Mouse (Mus musculus): ENCODE results near the gene Clic3.
"Not testable (repeated sequence)": the region's sequence is repeated elsewhere in the genome, so short reads cannot be mapped to it uniquely, and the experiment has no call there.

Gene Clic3

DNA sequence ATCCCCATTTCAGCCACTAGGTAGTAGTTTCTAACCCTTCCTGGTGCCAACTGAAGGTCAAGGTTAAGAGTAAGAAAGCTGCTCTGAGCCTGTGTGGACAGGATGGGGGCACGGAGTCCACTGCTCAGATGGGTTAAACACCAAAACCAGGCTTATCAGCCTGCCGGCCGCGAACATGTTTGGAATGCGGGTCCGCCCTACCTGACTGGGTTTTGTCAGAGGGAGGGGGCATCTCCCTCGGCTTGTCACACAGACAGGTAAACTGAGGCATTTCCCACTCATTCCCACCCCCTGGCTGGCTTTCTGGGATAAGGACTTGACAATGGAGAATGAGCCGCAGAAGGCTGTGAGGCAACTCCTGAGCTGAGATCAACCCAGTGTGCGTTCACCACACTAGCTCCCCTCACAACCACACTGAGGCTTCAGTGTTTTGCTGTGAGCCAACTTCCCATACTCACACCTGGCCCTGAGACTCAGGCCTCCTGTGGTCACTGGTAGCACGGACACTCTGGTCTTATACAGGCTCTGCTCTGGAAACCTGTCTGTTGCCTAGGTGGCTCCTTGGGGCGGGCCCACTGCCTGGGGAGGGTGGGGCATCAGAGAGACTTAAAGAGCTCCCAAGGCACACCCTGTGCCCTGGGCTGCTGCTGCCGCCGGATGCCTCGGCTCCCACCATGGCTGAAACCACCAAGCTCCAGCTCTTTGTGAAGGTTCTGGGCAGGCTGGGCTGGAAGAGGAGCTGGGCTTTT is at the start of gene Clic3:
Clic3 (plus strand) TSS at position 634 of the 749 bp plus-strand sequence.
- DNase-seq = no peak

DNA sequence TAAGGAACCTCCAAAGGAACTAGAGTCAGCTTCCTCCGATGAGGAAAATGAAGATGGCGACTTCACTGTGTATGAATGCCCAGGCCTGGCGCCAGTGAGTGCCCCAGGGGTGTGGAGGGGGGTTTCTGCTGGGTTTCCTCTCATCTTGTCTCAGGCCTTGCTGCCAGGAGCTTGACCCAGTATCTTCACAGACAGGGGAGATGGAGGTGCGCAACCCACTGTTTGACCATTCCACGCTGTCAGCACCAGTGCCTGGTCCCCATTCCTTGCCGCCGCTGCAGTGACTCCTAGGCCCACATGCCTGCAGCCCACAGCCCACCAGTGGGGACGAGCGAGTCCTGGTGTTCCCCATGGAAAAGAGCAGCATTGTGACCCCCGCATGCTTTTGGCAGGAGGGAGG is 47.7 kb upstream of the Clic3 start:
- DNase-seq = no peak

DNA sequence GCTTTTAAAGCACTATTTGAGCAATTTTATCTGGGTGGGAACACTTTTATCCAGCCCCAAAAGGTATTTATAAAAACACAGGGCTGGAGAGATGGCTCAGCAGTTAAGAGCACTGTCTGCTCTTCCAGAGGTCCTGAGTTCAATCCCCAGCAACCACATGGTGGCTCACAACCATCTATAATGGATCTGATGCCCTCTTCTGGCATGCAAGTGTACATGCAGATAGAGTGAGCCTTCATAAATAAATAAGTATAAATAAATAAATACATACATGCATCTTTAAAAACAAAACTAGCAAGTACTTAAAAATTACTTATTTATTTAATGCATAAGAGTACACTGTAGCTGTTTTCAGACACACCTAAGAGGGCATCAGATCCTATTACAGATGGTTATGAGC is 43.2 kb upstream of the Clic3 start:
- DNase-seq = not testable (repeated sequence)

DNA sequence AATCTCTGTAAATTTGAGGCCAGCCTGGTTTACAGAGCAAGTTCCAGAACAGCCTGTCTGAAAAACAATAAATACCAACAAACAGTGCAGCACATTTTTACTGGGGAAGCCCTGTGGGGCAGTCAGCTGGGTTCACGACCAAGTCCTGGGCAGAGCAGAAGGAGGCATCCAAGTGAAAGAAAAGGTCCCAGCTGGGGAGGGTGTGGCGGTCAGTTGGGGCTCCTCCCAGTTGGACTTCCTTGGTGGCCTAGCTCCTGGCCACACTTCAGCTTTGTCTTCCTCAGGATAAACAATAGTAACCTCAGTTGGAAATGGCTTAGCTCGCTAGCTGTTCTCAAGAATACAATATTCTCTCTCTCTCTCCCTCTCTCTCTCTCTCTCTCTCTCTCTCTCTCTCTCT is 39.2 kb upstream of the Clic3 start:
- DNase-seq = no peak

DNA sequence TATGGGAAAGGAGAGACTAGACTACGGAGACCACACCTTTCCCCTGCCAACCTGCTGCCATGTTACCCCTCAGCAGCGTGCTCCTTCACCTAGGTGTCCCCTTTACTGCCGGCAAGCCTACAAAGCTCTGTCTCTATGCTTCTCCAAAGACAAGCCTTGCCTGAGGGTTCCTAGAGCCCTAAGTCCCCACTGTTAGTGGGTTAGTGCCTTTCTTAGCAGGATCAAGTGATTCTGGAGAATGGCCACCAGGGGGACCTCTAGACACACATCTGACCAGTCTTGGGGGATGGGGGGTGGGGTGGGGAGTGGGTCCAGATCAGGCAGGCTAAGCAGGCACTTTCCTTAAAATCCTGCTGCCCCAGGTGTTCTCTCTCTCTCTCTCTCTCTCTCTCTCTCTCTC is 34.7 kb upstream of the Clic3 start:
- peak in 1 of 2 experiments; percentile 44 for DNase-seq

DNA sequence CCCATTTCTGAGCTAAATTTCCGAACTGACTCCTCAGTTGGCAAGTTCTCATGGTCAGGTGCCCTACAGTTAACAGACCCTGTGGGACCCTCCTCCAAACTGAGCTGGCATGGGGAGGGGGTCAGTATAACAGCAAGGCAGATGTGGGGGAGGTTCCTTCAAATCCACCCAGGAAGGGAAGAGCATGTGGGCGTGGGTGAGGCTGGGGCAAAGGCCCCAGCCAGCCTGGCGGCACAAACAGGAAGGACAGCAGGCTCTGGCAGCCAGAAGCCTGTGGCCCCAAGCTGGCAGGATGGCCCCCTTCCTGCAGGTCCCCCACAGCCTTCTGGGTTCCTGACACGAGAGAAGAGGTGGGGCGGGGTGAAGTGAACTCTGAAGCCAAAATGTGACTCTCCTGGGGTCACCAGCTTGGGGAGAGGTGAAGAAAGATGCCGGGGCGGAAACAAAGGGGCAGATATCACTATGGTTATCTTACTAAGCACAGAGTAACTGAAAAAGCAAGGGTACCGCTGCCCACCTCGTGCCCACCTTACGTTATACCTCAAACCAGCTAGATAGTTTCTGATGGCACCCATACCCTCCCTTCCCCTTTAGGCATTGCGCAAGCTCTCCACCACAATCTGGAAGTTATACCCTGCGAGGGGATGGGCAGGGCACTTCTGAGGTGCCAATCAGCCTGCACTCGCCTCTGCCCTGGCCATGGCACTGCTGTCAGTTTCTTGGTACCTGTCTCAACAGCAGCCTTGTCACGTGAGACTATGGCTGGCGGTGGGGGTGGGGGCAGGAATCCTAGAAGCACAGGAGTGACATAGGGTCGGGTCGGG is 33.8 kb upstream of the Clic3 start, which contains the start of gene Fut7:
Fut7 (plus strand) TSS at position 681 of the 824 bp plus-strand sequence.
- DNase-seq = no peak

DNA sequence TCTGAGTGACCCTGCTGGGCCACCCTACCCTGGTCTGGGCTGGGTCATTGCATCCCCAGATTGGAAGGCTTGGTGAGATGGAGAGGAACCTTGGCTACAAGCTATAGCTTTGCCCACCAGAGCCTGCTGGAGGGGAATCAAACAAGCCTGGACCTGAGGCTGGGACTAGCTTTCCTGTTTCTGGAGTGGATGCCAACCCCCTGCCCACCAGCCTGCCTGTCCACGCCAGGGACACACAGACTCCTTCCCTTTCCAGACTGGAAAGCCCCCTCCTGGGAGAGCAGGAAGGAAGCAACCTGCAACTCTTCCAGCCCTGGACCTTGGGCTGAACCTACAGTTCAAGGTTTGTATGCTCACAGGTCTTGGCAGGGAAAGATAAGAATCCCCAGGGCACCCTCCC is 33.0 kb upstream of the Clic3 start:
- DNase-seq = no peak

DNA sequence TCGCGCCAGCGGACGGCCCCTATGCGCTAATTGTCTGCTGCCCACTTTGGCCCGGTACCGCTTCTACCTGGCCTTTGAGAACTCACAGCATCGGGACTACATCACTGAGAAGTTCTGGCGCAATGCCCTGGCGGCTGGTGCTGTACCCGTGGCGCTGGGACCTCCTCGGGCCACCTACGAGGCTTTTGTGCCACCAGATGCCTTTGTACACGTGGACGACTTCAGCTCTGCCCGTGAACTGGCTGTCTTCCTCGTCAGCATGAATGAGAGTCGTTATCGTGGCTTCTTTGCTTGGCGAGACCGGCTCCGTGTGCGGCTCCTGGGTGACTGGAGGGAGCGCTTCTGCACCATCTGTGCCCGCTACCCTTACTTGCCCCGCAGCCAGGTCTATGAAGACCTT is 31.2 kb upstream of the Clic3 start:
- DNase-seq = no peak

DNA sequence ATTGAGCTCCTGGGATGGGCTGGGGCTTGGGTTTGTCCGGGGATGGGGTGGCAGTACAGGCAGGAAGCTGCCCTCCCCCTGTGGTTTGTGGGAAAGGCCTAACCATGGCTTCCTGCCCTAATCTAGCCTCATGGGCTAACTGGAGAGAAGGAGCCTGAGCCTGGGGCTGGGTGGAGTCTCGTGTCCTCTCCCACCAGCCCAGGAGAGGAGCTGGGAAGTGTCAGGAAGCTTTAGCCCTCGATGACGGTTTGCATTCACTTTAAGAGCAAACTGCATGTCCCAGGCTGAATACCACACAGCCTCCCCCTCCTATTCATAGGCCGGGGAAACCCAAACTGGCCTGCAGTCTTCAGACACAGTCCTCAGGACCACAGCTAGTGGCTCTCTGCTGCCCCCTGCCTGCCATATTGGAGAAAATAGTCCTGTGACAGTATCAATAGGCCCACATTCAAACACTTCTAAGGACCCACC is 29.9 kb upstream of the Clic3 start:
- peak; percentile 46 to 73 for DNase-seq

DNA sequence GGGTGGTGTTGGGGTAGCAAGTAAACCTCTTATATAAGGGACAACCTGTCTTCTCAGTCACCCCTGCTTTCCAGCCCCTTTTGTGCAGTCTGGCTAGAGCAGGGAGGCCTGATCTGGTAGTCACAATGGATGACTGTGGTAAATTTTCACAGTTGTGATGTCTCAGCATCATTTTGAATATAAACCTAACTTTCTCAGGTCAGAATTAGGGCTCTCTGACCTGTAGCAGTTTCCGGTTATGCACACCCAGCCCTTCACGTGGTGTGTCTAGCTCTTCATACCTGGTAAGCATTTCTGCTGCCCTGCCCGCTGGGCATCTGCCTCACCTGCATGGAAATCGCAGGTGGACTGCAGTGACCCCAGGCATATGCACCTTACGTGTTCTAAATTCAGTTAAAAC is 29.4 kb upstream of the Clic3 start:
- DNase-seq = no peak

DNA sequence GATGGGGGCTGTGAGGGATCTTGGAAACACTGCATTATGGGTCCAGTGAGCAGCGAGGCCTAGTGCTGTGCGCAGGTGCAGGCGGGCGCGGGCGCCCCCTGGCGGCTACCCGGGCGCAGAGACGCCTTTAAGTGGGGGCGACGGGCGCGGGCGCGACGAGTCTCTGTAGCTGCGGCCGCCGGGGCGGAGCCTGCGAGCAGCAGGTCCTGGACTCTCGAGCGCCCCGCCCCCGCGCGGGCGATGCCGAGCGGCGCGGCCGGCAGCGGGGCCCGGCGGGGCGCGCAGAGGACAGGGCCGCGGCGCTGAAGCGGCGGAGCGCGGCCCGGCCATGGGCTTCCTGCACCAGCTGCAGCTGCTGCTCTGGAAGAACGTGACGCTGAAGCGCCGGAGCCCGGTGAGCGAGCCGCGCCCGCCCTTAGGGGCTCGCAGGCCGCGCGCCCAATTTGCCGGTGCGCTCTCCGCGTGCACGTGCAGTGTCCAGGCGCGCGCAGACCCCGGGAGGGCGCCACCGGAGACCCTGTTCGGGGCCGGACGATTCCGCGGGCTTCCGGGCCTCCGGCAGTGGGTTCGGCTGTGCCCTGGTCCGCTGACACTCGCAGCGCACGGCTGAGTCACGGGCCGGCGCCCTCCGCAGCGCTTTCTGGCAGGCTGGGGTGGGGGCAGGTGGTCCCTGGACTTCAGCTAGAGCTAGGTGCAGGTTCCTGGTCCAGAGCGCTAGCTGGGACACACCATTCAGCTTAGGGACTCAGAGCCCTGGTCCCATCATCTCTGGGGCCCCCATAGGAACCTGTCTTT is 28.0 kb upstream of the Clic3 start, which contains the start of gene Abca2:
Abca2 (plus strand) TSS at position 262 of the 795 bp plus-strand sequence.
- DNase-seq = peak; percentile 94 to 96

DNA sequence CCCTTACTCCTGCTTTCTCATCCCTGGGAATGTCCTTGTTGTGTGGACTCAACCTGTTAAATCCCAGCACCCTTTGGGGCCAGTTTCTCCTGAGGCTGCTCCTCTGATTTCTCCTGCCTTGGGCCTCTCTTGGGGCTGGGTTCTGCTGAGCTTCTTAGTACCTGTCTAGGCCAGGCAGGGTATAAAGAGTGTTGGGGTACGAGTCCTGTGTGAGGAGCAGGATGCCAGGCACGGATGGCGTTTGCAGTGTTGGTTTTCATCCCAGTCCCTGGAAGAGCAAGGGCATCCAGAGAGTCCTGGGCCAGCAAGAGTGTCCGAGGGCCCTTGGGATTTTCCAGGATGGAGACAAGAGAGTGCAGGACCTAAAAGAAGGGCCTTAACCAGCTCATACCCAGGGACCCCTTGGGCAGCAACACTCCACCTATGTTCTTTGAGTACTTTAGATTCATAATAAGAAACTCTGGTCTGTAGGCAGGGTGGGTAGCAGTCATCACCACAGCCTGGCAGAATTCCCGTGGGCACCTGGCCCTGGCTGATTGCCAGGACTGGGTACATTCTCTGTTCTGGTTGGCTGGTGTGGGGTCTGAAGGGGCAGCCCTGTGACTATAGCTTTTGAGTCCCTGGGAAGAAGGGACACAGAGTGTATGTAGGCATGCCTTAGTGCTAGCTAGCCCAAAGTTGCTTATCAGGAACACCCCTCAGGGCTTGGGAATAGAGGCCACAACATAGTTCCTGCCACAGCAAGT is 27.0 kb upstream of the Clic3 start:
- DNase-seq = peak in 1 of 2 experiments; percentile 27

DNA sequence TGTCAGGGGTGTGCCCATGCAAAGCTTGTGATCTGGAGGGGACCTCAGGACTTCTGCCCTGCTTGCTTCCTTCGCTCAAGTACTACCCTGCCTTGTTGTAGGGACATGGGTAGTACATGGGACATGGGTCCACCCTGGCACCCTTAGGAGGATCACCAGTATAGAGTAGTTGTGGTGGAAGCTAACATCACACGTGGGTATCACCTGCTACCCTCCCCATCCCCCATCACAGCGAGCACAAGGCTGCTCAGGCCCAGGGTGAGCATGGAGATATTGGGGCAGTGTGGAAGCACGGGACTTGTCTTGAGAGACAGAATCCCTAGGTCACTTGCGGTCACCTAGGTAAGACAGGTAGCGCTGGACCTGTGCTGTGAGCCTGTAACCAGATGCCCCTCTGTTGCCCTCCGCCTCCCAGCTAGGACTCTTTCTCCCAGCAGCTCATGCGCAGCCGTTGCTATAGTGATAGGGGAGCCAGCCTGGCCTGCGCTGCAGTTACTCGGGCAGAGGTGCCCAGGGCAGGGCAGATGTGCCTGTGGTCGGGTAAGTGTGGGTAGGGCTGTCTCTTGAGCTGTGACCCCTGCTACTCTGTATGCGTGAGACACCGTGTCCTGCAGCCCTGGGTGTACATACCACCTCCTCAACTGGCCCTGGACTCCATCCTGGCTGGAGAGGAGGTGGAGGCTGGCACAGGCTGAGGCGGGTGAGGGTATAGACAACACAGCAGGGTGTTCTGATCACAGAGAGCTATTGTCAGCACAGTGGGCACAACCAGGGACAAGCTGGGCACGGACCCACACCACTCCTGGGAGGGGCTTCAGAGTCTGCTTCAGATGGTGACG is 26.0 kb upstream of the Clic3 start:
- DNase-seq = peak; percentile 43 to 45

DNA sequence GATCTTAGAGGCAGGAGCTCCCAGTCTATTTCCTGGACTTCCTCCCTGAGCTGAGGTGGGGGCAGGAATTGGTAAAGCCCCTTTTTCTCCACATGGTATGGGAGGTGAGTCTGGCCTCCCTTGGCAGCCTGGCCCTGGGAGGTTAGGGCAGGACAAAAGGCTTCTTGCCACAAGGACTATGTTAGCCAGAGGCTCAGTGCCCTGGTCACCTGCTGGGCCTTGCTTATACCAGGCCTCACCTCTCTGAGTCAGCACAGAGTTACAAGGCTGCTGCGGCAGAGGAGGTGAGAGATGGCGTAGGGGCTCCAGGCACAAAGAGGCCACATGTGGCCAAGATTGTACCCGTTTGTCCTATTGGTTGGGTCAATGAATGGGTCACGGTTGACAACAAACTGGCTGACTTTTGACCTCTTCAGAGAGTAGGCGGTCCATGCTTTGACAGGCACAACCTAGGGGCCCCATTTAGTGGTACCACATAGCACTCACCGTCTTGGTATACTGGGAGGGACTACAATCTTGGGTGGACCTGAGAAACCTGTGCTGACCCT is 25.3 kb upstream of the Clic3 start:
- no peak for DNase-seq

DNA sequence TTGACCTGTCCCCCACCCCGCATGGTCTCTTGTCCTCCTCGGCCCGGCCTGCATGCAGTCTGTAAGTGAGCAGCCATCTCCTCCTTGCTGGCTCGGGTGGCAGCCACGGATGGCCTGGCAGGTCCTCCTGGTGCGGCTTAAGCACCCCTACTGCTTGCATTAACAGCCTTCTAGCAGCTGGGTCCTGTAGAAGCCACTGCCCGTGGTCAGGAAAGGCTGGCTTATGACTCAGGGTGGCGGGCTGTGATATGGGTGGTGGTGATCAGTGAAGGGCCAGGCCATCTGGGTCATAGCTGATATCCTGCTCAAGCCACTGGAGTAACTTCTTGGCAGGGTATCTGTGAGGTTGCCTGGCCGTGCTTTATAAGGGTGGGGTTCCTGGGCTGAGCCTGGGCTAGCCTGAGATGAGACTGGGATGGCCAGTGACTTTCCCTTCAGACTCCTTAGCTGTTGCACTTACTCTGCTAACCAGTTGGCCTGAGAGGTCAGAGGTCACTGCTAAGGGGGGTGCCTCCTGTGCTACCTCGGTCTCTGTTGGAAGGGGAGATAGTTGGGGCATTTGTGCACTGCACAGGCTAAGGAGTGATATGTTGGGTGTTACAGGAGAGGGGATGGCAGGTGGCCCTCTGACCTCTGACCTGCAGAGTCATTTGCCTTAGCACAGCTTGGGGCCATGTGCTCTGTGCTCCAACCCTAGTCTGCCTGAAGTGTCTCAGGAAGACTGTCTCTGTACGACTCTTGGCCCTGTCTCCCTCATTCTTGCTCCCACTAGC is 24.1 kb upstream of the Clic3 start:
- no peak for DNase-seq

DNA sequence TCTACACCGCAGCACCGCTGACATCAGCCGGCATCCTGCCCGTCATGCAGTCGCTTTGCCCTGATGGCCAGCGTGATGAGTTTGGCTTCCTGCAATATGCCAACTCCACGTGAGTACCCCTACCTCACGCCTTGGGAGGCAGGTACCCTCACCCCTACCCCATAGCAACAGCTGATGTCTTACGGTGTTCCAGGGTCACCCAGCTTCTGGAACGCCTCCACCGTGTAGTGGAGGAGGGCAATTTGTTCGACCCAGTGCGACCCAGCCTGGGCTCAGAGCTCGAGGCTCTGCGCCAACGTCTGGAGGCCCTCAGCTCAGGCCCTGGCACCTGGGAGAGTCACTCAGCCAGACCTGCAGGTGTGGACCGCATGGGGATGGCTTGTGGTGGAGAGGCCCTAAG is 23.5 kb upstream of the Clic3 start:
- DNase-seq = no peak

DNA sequence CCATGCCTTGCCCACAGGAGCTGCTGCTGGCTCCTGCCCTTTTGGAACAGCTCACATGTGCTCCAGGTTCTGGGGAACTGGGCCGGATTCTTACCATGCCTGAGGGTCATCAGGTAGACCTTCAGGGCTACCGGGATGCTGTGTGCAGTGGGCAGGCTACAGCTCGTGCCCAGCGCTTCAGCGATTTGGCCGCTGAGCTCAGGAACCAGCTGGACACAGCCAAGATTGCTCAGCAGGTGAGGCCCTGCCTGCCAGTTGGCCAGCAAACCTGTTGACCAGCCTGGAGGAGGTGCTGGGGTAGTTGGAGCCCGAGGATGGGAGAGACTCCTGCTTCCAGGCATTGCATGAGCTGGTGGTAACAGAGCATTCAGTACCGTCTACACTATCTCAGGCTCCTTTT is 22.3 kb upstream of the Clic3 start:
- no peak for DNase-seq

DNA sequence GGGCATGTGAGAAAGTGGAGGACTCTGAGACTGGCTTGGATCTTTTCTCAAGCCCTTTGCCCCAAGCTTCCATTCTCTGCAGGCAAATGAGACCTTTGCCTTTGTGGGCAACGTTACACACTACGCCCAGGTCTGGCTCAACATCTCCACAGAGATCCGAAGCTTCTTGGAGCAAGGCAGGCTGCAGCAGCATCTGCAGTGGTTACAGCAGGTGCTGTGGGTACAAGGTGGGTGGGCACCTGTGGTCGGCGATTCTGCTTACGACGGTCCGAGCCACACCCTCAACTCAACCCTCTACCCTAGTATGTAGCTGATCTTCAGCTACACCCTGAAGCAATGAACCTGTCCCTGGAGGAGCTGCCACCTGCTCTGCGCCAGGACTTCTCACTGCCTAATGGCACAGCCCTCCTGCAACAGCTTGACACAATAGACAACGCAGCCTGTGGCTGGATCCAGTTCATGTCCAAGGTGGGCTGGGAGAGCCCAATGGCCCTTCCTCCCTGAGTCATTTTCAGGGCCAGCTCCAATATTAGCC is 20.3 kb upstream of the Clic3 start:
- DNase-seq = no peak

DNA sequence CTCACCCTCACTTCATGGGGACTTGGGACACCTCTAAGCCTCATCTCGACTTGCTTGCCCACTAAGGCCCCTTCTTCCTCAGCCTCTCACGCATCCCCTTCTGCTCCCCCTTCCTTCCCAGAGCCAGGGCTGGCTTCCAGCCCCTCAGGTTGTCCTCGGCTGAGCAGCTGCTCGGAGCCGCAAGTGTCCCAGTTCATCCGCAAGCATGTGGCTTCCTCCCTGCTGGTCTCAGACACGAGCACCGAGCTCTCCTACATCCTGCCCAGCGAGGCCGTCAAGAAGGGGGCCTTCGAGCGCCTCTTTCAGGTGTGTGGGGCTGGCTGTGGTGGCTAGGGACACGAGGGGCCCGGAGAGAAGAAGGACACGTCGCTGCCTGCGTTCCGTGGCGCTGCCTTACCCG is 15.6 kb upstream of the Clic3 start:
- no peak for DNase-seq

DNA sequence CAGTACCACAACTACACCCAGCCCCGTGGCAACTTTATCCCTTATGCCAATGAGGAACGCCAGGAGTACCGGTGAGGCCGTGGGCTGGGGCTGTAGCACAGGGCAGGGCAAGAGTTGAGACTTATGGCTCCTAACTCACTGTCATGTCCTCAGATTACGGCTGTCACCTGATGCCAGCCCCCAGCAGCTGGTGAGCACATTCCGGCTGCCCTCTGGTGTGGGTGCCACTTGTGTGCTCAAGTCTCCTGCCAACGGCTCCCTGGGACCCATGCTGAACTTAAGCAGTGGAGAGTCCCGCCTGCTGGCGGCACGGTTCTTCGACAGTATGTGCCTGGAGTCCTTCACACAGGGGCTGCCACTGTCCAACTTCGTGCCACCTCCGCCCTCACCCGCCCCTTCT is 14.0 kb upstream of the Clic3 start:
- DNase-seq = no peak

All from kidney, adult 8-10 months (tissue).